Mouse (Mus musculus) forebrain, postnatal 0 days (tissue): ENCODE data around the gene Ada. TPM values are rescaled to one million over a fixed set of nuclear protein-coding genes. Genes with fewer than 3 reads are reported as not detected.
A peak's percentile ranks its signal among the peaks of the same experiment; 100 is the strongest.

Experiments used
- ATAC-seq: fragments of 200-750 bp; cut with Nextera tagmentation; 2 replicates; pipeline ENCODE4 v1.8.0; 2017; ENCODE audit warnings: mild to moderate bottlenecking, moderate library complexity
- DNase-seq: peaks from one replicate; pipeline ENCODE4 v3.0.0-alpha.2; 2015
- H3K27ac ChIP-seq: fragments of 300-500 bp; sonication (generic); 2 replicates; pipeline ENCODE4 v1.5.1; 2014; ENCODE audit warnings: low read depth, mild to moderate bottlenecking, antibody characterized with exemption, low read length, moderate library complexity, mixed read lengths
- H3K27me3 ChIP-seq: fragments of 300-500 bp; sonication (generic); 2 replicates; pipeline ENCODE4 v1.6.1; 2014; ENCODE audit warnings: mild to moderate bottlenecking, low read length, mixed read lengths; ENCODE audit not compliant: insufficient read depth
- H3K36me3 ChIP-seq: fragments of 300-500 bp; sonication (generic); 2 replicates; pipeline ENCODE4 v1.6.1; 2014; ENCODE audit warnings: mild to moderate bottlenecking, moderate library complexity; ENCODE audit not compliant: insufficient read depth
- H3K4me1 ChIP-seq: fragments of 300-500 bp; sonication (generic); 2 replicates; pipeline ENCODE4 v1.6.1; 2014; ENCODE audit warnings: antibody characterized with exemption; ENCODE audit not compliant: insufficient read depth
- H3K4me2 ChIP-seq: fragments of 300-500 bp; sonication (generic); 2 replicates; pipeline ENCODE4 v1.6.1; 2014; ENCODE audit warnings: low read depth, mild to moderate bottlenecking, moderate library complexity
- H3K4me3 ChIP-seq: fragments of 300-500 bp; sonication (generic); 2 replicates; pipeline ENCODE4 v1.5.1; 2014; ENCODE audit warnings: low read depth, low read length, mixed read lengths
- H3K9ac ChIP-seq: fragments of 300-500 bp; sonication (generic); 2 replicates; pipeline ENCODE4 v1.6.1; 2014; ENCODE audit warnings: mild to moderate bottlenecking
- H3K9me3 ChIP-seq: fragments of 300-500 bp; sonication (generic); 2 replicates; pipeline ENCODE4 v1.6.1; 2016; ENCODE audit warnings: low read length
- CTCF ChIP-seq: sonication (generic); IDR thresholded peaks from 2 replicates; pipeline ENCODE4 v1.5.1; 2016; ENCODE audit warnings: antibody characterized with exemption, control low read depth, low read depth
- WGBS: fragments of 180-500 bp; shearing (Covaris S2); extraction: QIAGEN DNeasy Blood & Tissue Kit; methylation state at CpG from one replicate; pipeline ENCODE4 v1.1.7; 2014; 5-methylcytosine and 5-hydroxymethylcytosine counted together
- polyA plus RNA-seq: library from polyadenylated mRNA; unstranded; fragments of >200 nt; fragmentation: Nextera tagmentation; extraction: Ambion mirVana; gene quantifications from 2 replicates; pipeline ENCODE4 v1.2.1, GENCODE M21; 2015
- total RNA-seq: library from RNA; depleted of rRNA; stranded (reverse); fragments of >200 nt; gene quantifications from 2 replicates; pipeline ENCODE4 v1.2.3, GENCODE M21; 2014

Gene Ada
- total and polyA plus RNA-seq, 2 experiments from 2014 or later = 4.3 to 5.4 TPM

DNA sequence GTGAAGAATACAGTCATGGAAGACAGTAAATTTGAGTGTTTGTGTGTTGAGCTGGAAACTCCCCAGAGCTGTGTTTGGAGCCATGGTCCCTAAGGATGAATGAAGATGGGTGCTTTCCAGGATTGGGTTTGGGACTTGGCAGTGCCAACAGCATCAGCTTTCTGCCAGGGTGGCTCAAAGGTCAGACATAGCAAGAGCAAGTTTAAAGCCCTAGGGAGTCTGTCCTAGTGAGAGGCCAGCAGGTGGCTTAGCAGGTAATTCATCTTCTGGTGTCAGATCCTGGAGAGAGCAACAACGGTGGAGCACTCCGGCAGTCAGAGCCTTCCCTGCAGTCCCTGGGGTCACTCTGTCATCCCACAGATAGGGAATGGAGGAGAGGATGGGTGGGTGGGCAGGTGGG is 31.5 kb downstream of the Ada start:
- TF ChIP-seq CTCF = no peak
- WGBS = 58% methylated on average over 2 of the region's 2 CpGs
- ATAC-seq = no peak
- Histone ChIP-seq H3K27me3 (no peaks in the 10 kb centered on the region), H3K4me1 (no peaks in the 10 kb centered on the region; the same call in 1 of the 2 replicates), H3K9me3 (no peaks in the 10 kb centered on the region), H3K4me3 (no peak overlapping the region), H3K9ac (0 out of 2 replicates have a peak overlapping the region, but pooled peaks have one; percentile 0), H3K4me2 (no peak overlapping the region), H3K27ac (peak overlapping the region; percentile 57; the same call in 1 of the 2 replicates), H3K36me3 (no peaks in the 10 kb centered on the region)
- DNase-seq = no peak

DNA sequence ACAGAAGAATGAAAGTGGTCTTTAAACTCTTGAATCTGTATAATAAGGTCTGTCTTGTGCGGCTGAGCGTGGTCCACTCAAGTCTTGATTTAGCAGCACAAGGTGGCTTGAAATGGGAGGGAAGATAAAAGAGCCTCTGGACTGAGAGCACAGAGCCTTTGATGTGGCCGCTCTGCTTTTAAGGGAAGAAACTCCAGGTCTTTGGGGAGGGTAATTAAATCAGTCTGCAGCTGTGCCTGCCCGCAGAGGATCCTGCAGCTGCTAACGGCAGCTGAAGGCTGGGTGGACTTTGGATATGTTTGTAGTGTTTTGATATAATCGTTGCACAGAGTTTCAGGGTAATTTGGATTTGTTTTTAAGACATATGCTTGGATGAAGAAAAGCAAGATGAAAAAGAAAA is 33.2 kb downstream of the Ada start:
- no peak overlapping the region for H3K4me2 ChIP-seq
- ATAC-seq = no peak
- DNase-seq = no peak
- no peak for TF ChIP-seq CTCF
- no peak overlapping the region for H3K27ac ChIP-seq
- H3K27me3 ChIP-seq = no peaks in the 10 kb centered on the region
- H3K9ac ChIP-seq = no peak overlapping the region; the same call in 1 of the 2 replicates
- 10% methylated on average over 6 of the region's 6 CpGs for WGBS
- no peak overlapping the region for H3K4me3 ChIP-seq
- H3K4me1 ChIP-seq = no peaks in the 10 kb centered on the region; the same call in 1 of the 2 replicates
- no peaks in the 10 kb centered on the region for H3K36me3 ChIP-seq
- no peaks in the 10 kb centered on the region for H3K9me3 ChIP-seq

DNA sequence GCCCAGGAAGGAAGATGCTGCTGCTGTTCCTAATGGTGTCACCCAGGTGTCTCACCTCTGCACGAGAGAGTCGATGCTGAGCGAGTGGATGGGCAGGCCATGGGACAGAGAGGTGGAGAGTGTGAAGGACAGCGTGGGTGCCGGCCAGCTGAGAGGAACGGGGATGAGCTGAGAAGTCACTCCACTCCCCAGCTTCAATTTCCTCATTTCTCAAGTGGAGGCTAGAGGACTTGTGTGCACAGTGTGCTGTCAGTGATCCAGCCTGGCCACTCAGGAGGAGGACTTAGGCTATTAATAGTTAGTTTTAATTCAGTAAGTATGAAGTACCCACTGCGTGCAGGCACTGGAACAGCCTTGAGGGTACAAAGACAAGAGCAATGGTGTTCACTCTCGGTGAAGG is 33.6 kb downstream of the Ada start:
- Histone ChIP-seq H3K9me3 (no peaks in the 10 kb centered on the region), H3K4me3 (no peak overlapping the region), H3K4me2 (no peak overlapping the region), H3K4me1 (no peaks in the 10 kb centered on the region; the same call in 1 of the 2 replicates), H3K27me3 (no peaks in the 10 kb centered on the region), H3K9ac (no peak overlapping the region), H3K36me3 (no peaks in the 10 kb centered on the region), H3K27ac (no peak overlapping the region)
- ATAC-seq (no peak), DNase-seq (no peak)
- 54% methylated on average over 8 of the region's 8 CpGs for WGBS
- no peak for TF ChIP-seq CTCF

DNA sequence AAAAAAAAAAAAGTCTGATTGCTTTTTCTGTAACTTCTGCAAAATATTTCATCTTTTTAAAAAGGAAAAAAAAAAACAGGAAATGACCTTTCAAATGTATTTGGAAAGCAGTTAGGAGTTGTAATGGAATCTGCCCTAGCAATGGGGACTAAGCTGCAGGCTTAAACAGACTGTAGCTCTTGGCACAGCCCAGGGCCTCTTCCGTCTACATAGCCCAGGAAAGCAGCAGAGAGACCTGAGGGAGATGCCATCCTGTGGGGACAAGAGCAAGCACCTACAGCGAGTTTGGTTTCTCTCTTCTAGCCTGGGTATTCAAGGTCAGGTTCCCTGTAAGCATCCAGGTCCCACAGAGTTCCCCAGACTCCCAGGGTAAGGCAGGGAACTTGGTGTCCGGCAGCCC is 36.7 kb downstream of the Ada start:
- WGBS = 86% methylated on average over 3 of the region's 3 CpGs
- DNase-seq = no peak
- Histone ChIP-seq H3K9me3 (no peaks in the 10 kb centered on the region), H3K4me2 (no peak overlapping the region), H3K9ac (no peak overlapping the region), H3K36me3 (no peaks in the 10 kb centered on the region), H3K27me3 (no peaks in the 10 kb centered on the region), H3K4me3 (no peak overlapping the region), H3K4me1 (no peaks in the 10 kb centered on the region), H3K27ac (no peak overlapping the region)
- TF ChIP-seq CTCF = no peak
- no peak for ATAC-seq

DNA sequence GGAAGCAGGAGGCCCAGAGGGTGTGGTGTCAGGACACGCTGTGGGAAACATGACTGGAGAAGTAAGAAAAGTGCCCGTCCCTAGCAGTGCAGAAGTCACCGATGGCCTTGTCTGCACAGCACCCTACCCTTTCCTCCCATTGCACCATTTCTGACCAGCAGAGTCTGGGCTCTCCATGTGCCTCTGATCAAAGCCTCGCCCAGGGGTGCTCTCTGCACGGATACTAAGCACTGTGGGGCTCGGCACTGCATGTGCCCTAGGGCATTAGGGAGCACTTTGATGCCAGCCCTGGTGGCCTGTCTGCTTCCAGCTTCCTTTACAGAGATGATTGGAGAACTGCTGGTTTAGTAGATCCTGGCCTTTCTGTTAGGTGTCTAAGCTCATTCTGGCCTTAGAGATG is 37.2 kb downstream of the Ada start:
- Histone ChIP-seq H3K4me1 (no peaks in the 10 kb centered on the region), H3K27me3 (no peaks in the 10 kb centered on the region), H3K9ac (no peak overlapping the region), H3K9me3 (no peaks in the 10 kb centered on the region), H3K27ac (no peak overlapping the region), H3K4me3 (no peak overlapping the region), H3K36me3 (no peaks in the 10 kb centered on the region), H3K4me2 (no peak overlapping the region)
- no peak for DNase-seq
- 87% methylated on average over 6 of the region's 6 CpGs for WGBS
- TF ChIP-seq CTCF = no peak
- ATAC-seq = no peak

DNA sequence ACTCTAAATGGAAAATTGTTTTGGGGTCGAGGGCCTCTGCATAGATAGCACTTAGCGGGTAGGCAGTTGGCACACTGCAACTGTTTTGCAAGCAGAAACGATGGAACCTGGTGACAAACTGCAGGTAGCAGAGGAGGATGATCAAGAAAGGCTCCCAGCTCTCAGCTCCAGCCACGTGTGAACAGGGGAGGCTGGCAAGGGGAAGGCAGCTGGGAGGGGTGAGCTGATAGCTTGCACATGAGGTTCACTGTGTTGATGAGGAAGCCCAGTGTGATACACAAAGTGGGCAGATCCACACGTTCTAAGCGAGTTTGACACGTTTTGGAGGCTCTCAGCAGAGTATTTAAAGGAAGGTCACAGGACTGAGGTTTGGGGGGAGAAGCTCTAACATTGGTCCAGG is 37.6 kb downstream of the Ada start:
- Histone ChIP-seq H3K9ac (no peak overlapping the region), H3K27ac (no peak overlapping the region), H3K4me3 (no peak overlapping the region), H3K4me1 (no peaks in the 10 kb centered on the region), H3K27me3 (no peaks in the 10 kb centered on the region), H3K36me3 (no peaks in the 10 kb centered on the region), H3K4me2 (no peak overlapping the region), H3K9me3 (no peaks in the 10 kb centered on the region)
- 79% methylated on average over 7 of the region's 7 CpGs for WGBS
- no peak for DNase-seq
- ATAC-seq = no peak
- TF ChIP-seq CTCF = no peak

DNA sequence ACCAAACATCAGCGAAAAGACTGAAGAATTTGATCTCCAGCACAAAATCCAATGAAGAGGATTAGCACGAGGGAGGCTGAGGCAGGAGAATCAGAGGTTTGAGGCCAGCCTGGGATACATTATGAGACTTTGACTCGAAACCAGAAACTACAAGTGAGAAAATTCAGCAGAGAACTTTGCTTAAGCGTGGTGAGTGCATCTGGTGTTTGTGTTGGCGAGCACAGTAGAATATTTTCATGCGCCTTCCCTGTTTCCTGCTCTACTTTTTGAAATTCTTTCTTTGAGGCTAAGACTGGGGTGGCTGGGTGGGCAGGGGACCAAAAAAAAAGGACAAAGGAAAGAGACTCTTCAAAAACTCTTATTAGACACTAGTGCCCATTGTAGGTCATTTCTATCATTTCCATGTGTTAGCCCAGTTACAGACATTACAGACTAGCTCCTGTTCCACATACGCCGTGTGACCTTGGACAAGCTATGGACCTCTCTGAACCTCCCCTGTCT is 38.6 kb downstream of the Ada start:
- 75% methylated on average over 8 of the region's 8 CpGs for WGBS
- Histone ChIP-seq H3K4me3 (no peak overlapping the region), H3K27ac (no peak overlapping the region), H3K9ac (no peak overlapping the region), H3K9me3 (no peaks in the 10 kb centered on the region), H3K4me1 (no peaks in the 10 kb centered on the region), H3K36me3 (no peaks in the 10 kb centered on the region), H3K4me2 (no peak overlapping the region), H3K27me3 (no peaks in the 10 kb centered on the region)
- ATAC-seq (no peak), DNase-seq (no peak)
- TF ChIP-seq CTCF = no peak
